Mouse (Mus musculus): Measurements from ENCODE around the gene Fignl2. TPM values are rescaled to one million over a fixed set of nuclear protein-coding genes. Genes with fewer than 3 reads are reported as not detected.

The Fignl2 gene
- total and polyA plus RNA-seq, 3 experiments: not detected

DNA sequence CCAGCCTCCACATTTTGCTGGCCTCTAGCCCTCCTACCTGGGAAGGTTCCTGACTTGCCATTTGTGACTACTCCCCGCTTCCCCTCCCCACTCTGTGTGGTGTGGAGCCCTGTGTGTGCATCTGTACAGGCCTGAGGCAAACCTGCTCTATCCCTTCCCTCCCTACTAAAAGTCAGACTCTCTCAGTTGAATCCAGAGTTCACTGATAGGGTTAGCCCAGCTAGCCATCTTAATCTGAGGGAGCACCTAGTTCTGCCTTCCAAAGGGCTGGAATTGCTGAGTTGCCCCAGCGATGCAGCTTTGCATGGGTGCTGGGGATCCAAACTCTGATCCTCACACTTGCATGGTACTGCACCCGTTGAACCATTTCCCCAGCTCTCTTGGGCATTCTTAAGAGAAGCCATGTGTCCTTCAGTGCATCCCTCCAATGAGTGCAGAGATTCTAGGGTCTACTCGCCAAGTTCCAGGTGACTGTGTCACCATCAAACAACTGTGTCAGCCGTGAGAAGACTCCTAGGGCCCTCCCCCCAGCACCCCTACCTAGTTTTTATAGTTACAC is 29.9 kb downstream of the Fignl2 start:
- no peaks in the 10 kb centered on the region for H3K27me3 ChIP-seq (ENCODE audit: control insufficient read depth in 1 of 2, insufficient read depth in 2 of 2, low read length in 2 of 2)

GRCm38 (mm10) chr15:101047194-101047555 is 31.2 kb downstream of the Fignl2 start, which contains the start of gene Gm47841:
Gene Gm47841 (minus strand): TSS chr15:101047397.
- no peaks in the 10 kb centered on the region for H3K9me3 ChIP-seq (replicated peaks; ENCODE audit: insufficient read depth, low read length)
- H3K27me3 ChIP-seq (ENCODE audit: control insufficient read depth in 1 of 2, insufficient read depth in 2 of 2, low read length in 2 of 2): no peaks in the 10 kb centered on the region
- no peaks in the 10 kb centered on the region for H3K79me2 ChIP-seq (ENCODE audit: control insufficient read depth, insufficient read depth, low read length, poor library complexity)
- H3K4me3 ChIP-seq (ENCODE audit: control insufficient read depth in 1 of 2, insufficient read depth in 1 of 2, low read depth in 2 of 2, low read length in 2 of 2): no peak within 1 kb of the TSS
- DNase-seq (ENCODE audit: low read depth, low spot score): no peak
- no peak within 1 kb of the TSS for H3K27ac ChIP-seq (ENCODE audit: control insufficient read depth, low read depth, low read length)
- H3K36me3 ChIP-seq (ENCODE audit: control insufficient read depth in 1 of 2, insufficient read depth in 2 of 2, low read length in 2 of 2): no peaks in the 10 kb centered on the region
- no peak within 1 kb of the TSS for H3K9ac ChIP-seq (ENCODE audit: control insufficient read depth, low read depth, low read length, poor library complexity, severe bottlenecking)
- TF ChIP-seq EP300 (IDR thresholded peaks at IDR 0.05; ENCODE audit: low read depth in 1 of 2, low read length in 2 of 2) (no peak), MYC (IDR thresholded peaks at IDR 0.05; ENCODE audit: low read depth, low read length) (no peak), MAFK (IDR thresholded peaks at IDR 0.05; ENCODE audit: borderline replicate concordance, low read depth, low read length) (no peak), SMC3 (IDR thresholded peaks at IDR 0.05; ENCODE audit: low read depth, low read length) (no peak), MEF2A (IDR thresholded peaks at IDR 0.05; ENCODE audit: extremely low read depth, insufficient replicate concordance, low read depth, low read length, poor library complexity, severe bottlenecking) (no peak), ELF1 (IDR thresholded peaks at IDR 0.05; ENCODE audit: low read depth, low read length) (no peak), GATA1 (IDR thresholded peaks at IDR 0.05; ENCODE audit: low read depth, low read length) (no peak), E2F4 (IDR thresholded peaks at IDR 0.05; ENCODE audit: borderline replicate concordance, low read depth, low read length) (no peak)
- no peaks in the 10 kb centered on the region for H3K4me1 ChIP-seq (ENCODE audit: control insufficient read depth in 1 of 2, insufficient read depth in 2 of 2, low read length in 2 of 2)

More for the DNA sequence above, 29.9 kb downstream of the Fignl2 start:
- no peaks in the 10 kb centered on the region for H3K79me2 ChIP-seq (ENCODE audit: control insufficient read depth, insufficient read depth, low read length, poor library complexity)
- no peaks in the 10 kb centered on the region for H3K36me3 ChIP-seq (ENCODE audit: control insufficient read depth in 1 of 2, insufficient read depth in 2 of 2, low read length in 2 of 2)
- H3K27ac ChIP-seq (ENCODE audit: control insufficient read depth, low read depth, low read length): no peak overlapping the region
- H3K4me1 ChIP-seq (ENCODE audit: control insufficient read depth in 1 of 2, insufficient read depth in 2 of 2, low read length in 2 of 2): no peaks in the 10 kb centered on the region
- DNase-seq (ENCODE audit: low read depth, low spot score): no peak
- H3K9ac ChIP-seq (ENCODE audit: control insufficient read depth, low read depth, low read length, poor library complexity, severe bottlenecking): no peak overlapping the region
- H3K4me3 ChIP-seq (ENCODE audit: control insufficient read depth in 1 of 2, insufficient read depth in 1 of 2, low read depth in 2 of 2, low read length in 2 of 2): no peak overlapping the region
- no peaks in the 10 kb centered on the region for H3K9me3 ChIP-seq (replicated peaks; ENCODE audit: insufficient read depth, low read length)
- TF ChIP-seq MEF2A (IDR thresholded peaks at IDR 0.05; ENCODE audit: extremely low read depth, insufficient replicate concordance, low read depth, low read length, poor library complexity, severe bottlenecking): no peak
- TF ChIP-seq E2F4 (IDR thresholded peaks at IDR 0.05; ENCODE audit: borderline replicate concordance, low read depth, low read length): no peak

GRCm38 (mm10) chr15:101046527-101047193 is 31.7 kb downstream of the Fignl2 start:
- no peaks in the 10 kb centered on the region for H3K36me3 ChIP-seq (ENCODE audit: control insufficient read depth in 1 of 2, insufficient read depth in 2 of 2, low read length in 2 of 2)
- no peaks in the 10 kb centered on the region for H3K4me1 ChIP-seq (ENCODE audit: control insufficient read depth in 1 of 2, insufficient read depth in 2 of 2, low read length in 2 of 2)
- no peak for TF ChIP-seq TCF12 (IDR thresholded peaks at IDR 0.05; ENCODE audit: low read depth, low read length)
- TF ChIP-seq ZMIZ1 (IDR thresholded peaks at IDR 0.05; ENCODE audit: low read depth, low read length): no peak
- no peak for TF ChIP-seq GABPA (IDR thresholded peaks at IDR 0.05; ENCODE audit: low read depth, low read length)
- no peak for TF ChIP-seq RAD21 (IDR thresholded peaks at IDR 0.05; ENCODE audit: low read depth, low read length)
- no peak for TF ChIP-seq USF1 (IDR thresholded peaks at IDR 0.05; ENCODE audit: low read depth, low read length)
- TF ChIP-seq SIN3A (IDR thresholded peaks at IDR 0.05; ENCODE audit: low read length): no peak
- no peak for TF ChIP-seq RCOR1 (IDR thresholded peaks at IDR 0.05; ENCODE audit: low read depth, low read length)
- TF ChIP-seq MEF2A (IDR thresholded peaks at IDR 0.05; ENCODE audit: extremely low read depth, insufficient replicate concordance, low read depth, low read length, poor library complexity, severe bottlenecking): no peak
- no peak for TF ChIP-seq NELFE (IDR thresholded peaks at IDR 0.05; ENCODE audit: low read depth, low read length)
- TF ChIP-seq ZC3H11A (IDR thresholded peaks at IDR 0.05; ENCODE audit: low read depth, low read length): no peak
- no peak for TF ChIP-seq EP300 (IDR thresholded peaks at IDR 0.05; ENCODE audit: low read depth in 1 of 2, low read length in 2 of 2)
- no peak for TF ChIP-seq JUND (IDR thresholded peaks at IDR 0.05; ENCODE audit: low read depth, low read length)
- no peak for TF ChIP-seq POLR2AphosphoS2 (IDR thresholded peaks at IDR 0.05; ENCODE audit: low read length)
- TF ChIP-seq UBTF (IDR thresholded peaks at IDR 0.05; ENCODE audit: borderline replicate concordance, insufficient read depth, low read depth, low read length): no peak
- no peak for TF ChIP-seq USF2 (IDR thresholded peaks at IDR 0.05; ENCODE audit: borderline replicate concordance in 1 of 2, insufficient read depth in 1 of 2, low read depth in 1 of 2, low read length in 2 of 2)
- no peak for TF ChIP-seq MAX (IDR thresholded peaks at IDR 0.05; ENCODE audit: low read length)
- TF ChIP-seq POLR2AphosphoS5 (IDR thresholded peaks at IDR 0.05; ENCODE audit: borderline replicate concordance, low read depth, low read length): no peak
- no peak for TF ChIP-seq E2F4 (IDR thresholded peaks at IDR 0.05; ENCODE audit: borderline replicate concordance, low read depth, low read length)
- H3K27ac ChIP-seq (ENCODE audit: control insufficient read depth, low read depth, low read length): no peak overlapping the region
- DNase-seq (ENCODE audit: low read depth, low spot score): no peak
- H3K79me2 ChIP-seq (ENCODE audit: control insufficient read depth, insufficient read depth, low read length, poor library complexity): no peaks in the 10 kb centered on the region
- H3K9ac ChIP-seq (ENCODE audit: control insufficient read depth, low read depth, low read length, poor library complexity, severe bottlenecking): no peak overlapping the region
- no peaks in the 10 kb centered on the region for H3K9me3 ChIP-seq (replicated peaks; ENCODE audit: insufficient read depth, low read length)
- no peak overlapping the region for H3K4me3 ChIP-seq (ENCODE audit: control insufficient read depth in 1 of 2, insufficient read depth in 1 of 2, low read depth in 2 of 2, low read length in 2 of 2)
- H3K27me3 ChIP-seq (ENCODE audit: control insufficient read depth in 1 of 2, insufficient read depth in 2 of 2, low read length in 2 of 2): no peaks in the 10 kb centered on the region

All from MEL (cell line).